Mouse (Mus musculus): ENCODE measurements around the gene Gipc1. TPM values are rescaled to one million over a fixed set of nuclear protein-coding genes. Genes with fewer than 3 reads are reported as not detected.

The Gipc1 gene
- total and polyA plus RNA-seq, 3 experiments, result 21.0 to 25.8 (median 22.6) TPM

- Histone ChIP-seq H3K27me3 (replicated peaks) (peaks cover 25% of the 10 kb centered on the region), H3K9me3 (replicated peaks; ENCODE audit: low read length) (peaks cover 33% of the 10 kb centered on the region), H3K36me3 (replicated peaks in 1 of 2; ENCODE audit: control insufficient read depth in 1 of 2, insufficient read depth in 1 of 2, low read length in 1 of 2) (no peaks in the 10 kb centered on the region), H3K79me2 (replicated peaks; ENCODE audit: control insufficient read depth, extremely low read depth, insufficient read depth, poor library complexity, severe bottlenecking) (no peaks in the 10 kb centered on the region), H3K4me3 (replicated peaks in 1 of 3; ENCODE audit: low read depth in 2 of 3, low read length in 2 of 3, poor library complexity in 1 of 3) (no peak overlapping the region), H3K9ac (ENCODE audit: insufficient read depth, low read depth) (no peak overlapping the region), H3K4me2 (ENCODE audit: insufficient read depth, low read depth, poor library complexity, severe bottlenecking) (no peak overlapping the region), H3K27ac (ENCODE audit: insufficient read depth, low read depth) (no peak overlapping the region), H3K4me1 (ENCODE audit: control insufficient read depth in 1 of 2, insufficient read depth in 2 of 2) (peaks cover 0 to 6% of the 10 kb centered on the region in 2 experiments; a peak in 2 of 4 replicates)
- dilution Hi-C loops (cut with MboI; ENCODE audit: extremely low pct_ligation_motif_present, extremely low pct_unique_long_range_greater_than_20kb, low sequenced_read_pairs) (no loop called here), in situ Hi-C loops (cut with MboI; ENCODE audit: low pct_ligation_motif_present, low pct_unique_long_range_greater_than_20kb, low sequenced_read_pairs) (no loop called here)
- TF ChIP-seq MAZ (IDR thresholded peaks at IDR 0.05; ENCODE audit: low read depth, low read length) (no peak), HCFC1 (IDR thresholded peaks at IDR 0.05; ENCODE audit: low read depth, low read length) (no peak), RCOR1 (conservative IDR thresholded peaks at IDR 0.05; ENCODE audit: low read depth, low read length) (no peak), NELFE (IDR thresholded peaks at IDR 0.05; ENCODE audit: low read depth, low read length) (no peak), ZNF384 (IDR thresholded peaks at IDR 0.05; ENCODE audit: low read depth, low read length) (no peak), TBP (conservative IDR thresholded peaks at IDR 0.05; ENCODE audit: low read depth, low read length) (no peak), UBTF (IDR thresholded peaks at IDR 0.05; ENCODE audit: low read depth, low read length) (no peak), E2F4 (IDR thresholded peaks at IDR 0.05; ENCODE audit: insufficient replicate concordance, low read depth, low read length) (no peak), TCF12 (IDR thresholded peaks at IDR 0.05; ENCODE audit: low read depth, low read length) (no peak), ZC3H11A (IDR thresholded peaks at IDR 0.05; ENCODE audit: low read depth, low read length) (no peak), MXI1 (IDR thresholded peaks at IDR 0.05; ENCODE audit: low read depth, low read length) (no peak), POLR2AphosphoS2 (IDR thresholded peaks at IDR 0.05; ENCODE audit: low read depth, low read length) (no peak), SMC3 (IDR thresholded peaks at IDR 0.05; ENCODE audit: low read depth, low read length) (no peak), USF2 (conservative IDR thresholded peaks at IDR 0.05; ENCODE audit: low read depth, low read length) (no peak)
- no peak for DNase-seq (ENCODE audit: extremely low read depth)
These were observed 4.4 kb upstream of the Gipc1 start for GRCm38 (mm10) chr8:83648031-83648430.

- TF ChIP-seq IRF4 (IDR thresholded peaks at IDR 0.05; ENCODE audit: low read depth, low read length), result no peak
- TF ChIP-seq TCF12 (IDR thresholded peaks at IDR 0.05; ENCODE audit: low read depth, low read length), result no peak
- TF ChIP-seq CHD2 (IDR thresholded peaks at IDR 0.05; ENCODE audit: low read length), result no peak
- TF ChIP-seq CTCF (conservative IDR thresholded peaks at IDR 0.05 in 1 of 2, IDR thresholded peaks at IDR 0.05 in 1 of 2; ENCODE audit: low read depth in 2 of 2, low read length in 2 of 2), result no peak
- no peak for TF ChIP-seq ETS1 (conservative IDR thresholded peaks at IDR 0.05; ENCODE audit: low read depth, low read length)
- TF ChIP-seq POLR2A (IDR thresholded peaks at IDR 0.05; ENCODE audit: low read depth, low read length), result no peak
- TF ChIP-seq USF1 (IDR thresholded peaks at IDR 0.05; ENCODE audit: low read depth, low read length), result no peak
- no peak for TF ChIP-seq MEF2A (IDR thresholded peaks at IDR 0.05; ENCODE audit: borderline replicate concordance, low read depth, low read length)
- no peak for TF ChIP-seq PAX5 (IDR thresholded peaks at IDR 0.05; ENCODE audit: low read length)
- no peak for TF ChIP-seq BHLHE40 (IDR thresholded peaks at IDR 0.05; ENCODE audit: low read depth, low read length)
- no peak for TF ChIP-seq MAFK (IDR thresholded peaks at IDR 0.05; ENCODE audit: insufficient replicate concordance, low read length)
- TF ChIP-seq POLR2AphosphoS2 (IDR thresholded peaks at IDR 0.05; ENCODE audit: low read depth, low read length), result no peak
- dilution Hi-C loops (cut with MboI; ENCODE audit: extremely low pct_ligation_motif_present, extremely low pct_unique_long_range_greater_than_20kb, low sequenced_read_pairs), result no loop called here
- H3K27me3 ChIP-seq (replicated peaks), result peaks cover 14% of the 10 kb centered on the region
- no peak overlapping the region for H3K27ac ChIP-seq (ENCODE audit: insufficient read depth, low read depth)
- H3K4me1 ChIP-seq (ENCODE audit: control insufficient read depth in 1 of 2, insufficient read depth in 2 of 2), result peaks cover 2 to 19% of the 10 kb centered on the region in 2 experiments; a peak in 3 of 4 replicates
- peaks cover 33% of the 10 kb centered on the region for H3K9me3 ChIP-seq (replicated peaks; ENCODE audit: low read length)
- no peak for DNase-seq (ENCODE audit: extremely low read depth)
- no peaks in the 10 kb centered on the region for H3K79me2 ChIP-seq (replicated peaks; ENCODE audit: control insufficient read depth, extremely low read depth, insufficient read depth, poor library complexity, severe bottlenecking)
- no peak overlapping the region for H3K4me2 ChIP-seq (ENCODE audit: insufficient read depth, low read depth, poor library complexity, severe bottlenecking)
- no peak overlapping the region for H3K4me3 ChIP-seq (replicated peaks in 1 of 3; ENCODE audit: low read depth in 2 of 3, low read length in 2 of 3, poor library complexity in 1 of 3)
- H3K9ac ChIP-seq (ENCODE audit: insufficient read depth, low read depth), result no peak overlapping the region
- H3K36me3 ChIP-seq (replicated peaks in 1 of 2; ENCODE audit: control insufficient read depth in 1 of 2, insufficient read depth in 1 of 2, low read length in 1 of 2), result peaks cover 0 to 3% of the 10 kb centered on the region in 2 experiments
- in situ Hi-C loops (cut with MboI; ENCODE audit: low pct_ligation_motif_present, low pct_unique_long_range_greater_than_20kb, low sequenced_read_pairs), result no loop called here
These were observed 2.8 kb upstream of the Gipc1 start for GRCm38 (mm10) chr8:83649699-83650098.
